Mouse (Mus musculus) monocyte, adult 5-6 weeks (primary cell): ENCODE results near the gene Mapk13. TPM values are rescaled to one million over a fixed set of nuclear protein-coding genes. Genes with fewer than 3 reads are reported as not detected.
"Not testable (repeated sequence)": the region's sequence is repeated elsewhere in the genome, so short reads cannot be mapped to it uniquely, and the experiment has no call there.

Experiments
- ATAC-seq: fragments of 153-309, 156-312 bp; replicated peaks from 2 replicates; pipeline ENCODE4 v1.8.0; 2017; ENCODE audit warnings: mild to moderate bottlenecking; ENCODE audit not compliant: low TSS enrichment, insufficient number of reproducible peaks, severe bottlenecking, poor library complexity, low FRiP score
- total RNA-seq: library from RNA; stranded (forward); fragments of 200-1000, 200-491, 200-594 nt; gene quantifications from 3 replicates; pipeline ENCODE4 v1.2.3, GENCODE M21; 2017

Gene Mapk13
- total RNA-seq, 1 experiment from 2014 or later: 1.8 TPM

- ATAC-seq: no peak
Observed at GRCm38 (mm10) chr17:28804973-28805372, 35.9 kb downstream of the Mapk13 start.

DNA sequence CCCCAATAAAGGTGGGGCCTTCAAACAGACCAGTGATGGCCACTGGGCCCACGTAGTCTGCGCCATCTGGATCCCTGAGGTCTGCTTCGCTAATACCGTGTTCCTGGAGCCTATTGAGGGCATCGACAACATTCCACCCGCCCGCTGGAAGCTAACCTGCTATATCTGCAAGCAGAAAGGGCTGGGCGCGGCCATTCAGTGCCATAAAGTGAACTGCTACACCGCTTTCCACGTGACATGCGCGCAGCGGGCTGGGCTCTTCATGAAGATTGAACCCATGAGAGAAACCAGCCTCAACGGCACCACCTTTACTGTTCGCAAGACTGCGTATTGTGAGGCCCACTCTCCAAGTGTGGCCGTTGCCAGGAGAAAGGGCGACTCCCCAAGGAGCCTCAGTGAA is 37.7 kb downstream of the Mapk13 start:
- no peak for ATAC-seq

DNA sequence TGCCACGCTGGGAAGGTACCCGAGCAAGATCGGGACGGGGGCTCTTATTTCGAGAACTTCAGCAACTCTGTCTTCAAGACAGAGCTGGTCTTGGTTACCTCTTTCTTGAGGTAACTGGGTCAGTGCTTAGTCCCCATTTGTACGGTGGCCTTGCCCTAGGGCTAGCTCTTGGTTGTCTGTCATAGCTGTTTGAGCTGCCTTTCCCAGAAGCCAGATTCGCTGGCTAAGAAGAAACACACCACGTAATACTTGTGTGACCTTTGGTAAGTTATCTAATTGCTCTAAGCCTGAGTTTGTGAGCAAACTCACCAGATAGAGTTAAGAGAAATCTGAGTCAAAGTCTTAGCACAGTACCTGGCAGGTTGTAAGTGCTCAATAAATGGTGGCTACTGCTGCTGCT is 39.6 kb downstream of the Mapk13 start:
- no peak for ATAC-seq

- ATAC-seq: no peak
Observed at GRCm38 (mm10) chr17:28809175-28809831, 40.2 kb downstream of the Mapk13 start.

GRCm38 (mm10) chr17:28812345-28812744 is 43.2 kb downstream of the Mapk13 start:
- ATAC-seq: no peak

- no peak; the same call in 1 of the 2 replicates for ATAC-seq
Observed at GRCm38 (mm10) chr17:28814529-28815097, 45.5 kb downstream of the Mapk13 start.

- no peak for ATAC-seq
Observed at GRCm38 (mm10) chr17:28815384-28816004, 46.4 kb downstream of the Mapk13 start.

DNA sequence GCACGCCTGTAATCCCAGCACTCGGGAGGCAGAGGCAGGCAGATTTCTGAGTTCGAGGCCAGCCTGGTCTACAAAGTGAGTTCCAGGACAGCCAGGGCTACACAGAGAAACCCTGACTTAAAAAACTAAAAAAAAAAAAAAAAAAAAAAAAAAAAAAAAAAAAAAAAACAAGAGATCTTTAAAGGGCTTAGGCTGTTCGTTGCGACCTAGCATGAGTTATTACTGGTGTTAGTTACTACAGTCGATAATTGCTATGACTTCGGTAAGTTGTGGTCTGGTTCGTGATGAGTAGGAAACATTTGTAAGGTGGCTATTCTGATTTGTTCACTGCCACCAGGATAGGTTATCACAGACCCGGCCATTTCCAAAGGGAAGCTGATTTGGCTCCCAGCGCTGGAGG is 47.2 kb downstream of the Mapk13 start:
- not testable (repeated sequence) for ATAC-seq

DNA sequence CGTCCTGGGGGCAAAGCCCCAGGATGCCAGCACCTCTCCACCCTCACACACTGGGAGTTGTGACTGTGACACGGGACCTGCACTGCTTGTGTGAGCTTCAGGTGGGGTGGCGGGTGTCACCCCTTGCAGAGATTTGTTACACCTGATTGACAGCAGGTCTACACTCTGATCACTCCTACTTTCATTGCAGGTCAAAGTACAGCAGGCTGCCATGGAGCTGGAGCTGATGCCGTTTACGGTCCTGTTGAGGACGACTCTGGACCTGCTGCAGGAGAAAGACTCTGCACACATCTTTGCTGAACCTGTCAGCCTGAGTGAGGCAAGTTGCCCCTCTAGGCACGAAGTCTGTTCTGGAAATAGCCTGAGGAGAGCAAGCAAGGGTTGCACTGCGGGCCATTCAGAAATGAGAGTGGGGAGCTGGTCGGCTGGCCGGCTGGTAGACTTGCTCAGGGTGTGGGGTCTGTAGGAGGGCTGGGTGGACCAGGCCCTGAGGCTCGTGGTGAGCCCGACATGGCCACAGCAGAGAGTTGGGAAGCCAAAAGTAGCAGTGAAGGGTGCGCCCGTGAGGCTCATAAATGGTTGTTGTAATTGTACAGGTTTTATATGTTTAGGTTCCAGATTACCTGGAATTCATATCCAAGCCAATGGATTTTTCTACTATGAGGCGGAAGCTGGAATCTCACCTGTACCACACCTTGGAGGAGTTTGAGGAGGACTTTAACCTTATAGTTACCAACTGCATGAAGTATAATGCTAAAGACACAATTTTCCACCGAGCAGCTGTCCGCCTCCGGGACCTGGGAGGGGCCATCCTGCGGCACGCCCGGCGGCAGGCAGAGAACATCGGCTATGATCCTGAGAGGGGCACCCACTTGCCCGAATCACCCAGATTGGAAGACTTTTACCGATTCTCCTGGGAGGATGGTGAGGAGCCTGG is 48.0 kb downstream of the Mapk13 start:
- no peak for ATAC-seq

DNA sequence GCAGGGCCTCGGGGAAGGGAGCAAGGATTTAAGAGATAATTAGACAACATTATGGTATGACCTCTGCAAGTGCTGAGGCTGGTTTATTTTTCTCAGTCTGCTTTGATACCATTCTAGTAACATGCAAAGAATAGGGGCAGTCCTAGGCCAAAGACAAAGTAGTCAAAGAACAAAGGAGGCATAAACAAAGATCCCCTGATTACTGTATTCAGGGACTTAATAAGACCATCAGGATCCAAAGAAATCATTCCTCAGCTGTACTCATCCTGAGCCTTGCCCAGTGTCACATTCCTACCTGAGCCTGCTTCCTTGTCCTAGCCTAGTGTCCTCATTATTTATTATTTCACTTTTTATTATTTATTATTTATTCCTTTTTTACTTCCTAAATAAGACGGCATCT is 51.1 kb downstream of the Mapk13 start:
- no peak for ATAC-seq

DNA sequence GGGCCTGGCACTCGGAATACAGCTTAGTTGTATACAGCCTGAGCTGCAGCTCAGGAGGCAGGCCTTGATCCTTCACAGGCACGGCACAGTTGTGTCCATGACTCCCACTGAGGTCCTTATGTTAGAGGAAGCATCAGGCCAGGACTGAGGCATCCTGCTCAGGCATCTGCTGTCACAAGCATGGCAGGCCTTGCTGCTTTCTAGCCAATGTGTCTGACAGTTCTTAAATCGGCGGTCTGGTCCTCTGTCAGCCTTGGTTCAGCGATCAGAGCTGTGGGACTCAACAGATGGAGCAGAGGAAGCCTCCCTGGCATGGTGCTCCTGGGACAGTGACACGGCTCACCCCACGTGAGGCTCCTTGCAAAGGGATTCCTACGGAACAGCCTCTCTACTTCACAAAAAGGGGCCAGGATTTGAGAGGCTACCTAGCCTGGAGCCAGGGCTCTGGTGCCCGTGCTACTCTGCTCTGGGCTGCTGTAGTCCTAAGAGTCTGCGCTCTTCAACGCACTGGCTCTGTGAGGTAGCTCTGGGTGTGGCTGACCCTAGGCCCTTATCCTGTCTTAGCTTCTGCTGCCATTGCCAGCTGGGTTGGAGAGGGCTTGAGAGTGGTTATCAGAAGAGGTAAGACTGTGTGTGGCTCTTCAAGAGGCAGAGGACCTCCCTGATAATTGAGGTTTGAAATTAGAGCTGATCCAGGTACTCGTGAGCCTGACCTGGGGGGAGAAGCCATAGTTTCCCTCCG is 54.1 kb downstream of the Mapk13 start:
- ATAC-seq: no peak

DNA sequence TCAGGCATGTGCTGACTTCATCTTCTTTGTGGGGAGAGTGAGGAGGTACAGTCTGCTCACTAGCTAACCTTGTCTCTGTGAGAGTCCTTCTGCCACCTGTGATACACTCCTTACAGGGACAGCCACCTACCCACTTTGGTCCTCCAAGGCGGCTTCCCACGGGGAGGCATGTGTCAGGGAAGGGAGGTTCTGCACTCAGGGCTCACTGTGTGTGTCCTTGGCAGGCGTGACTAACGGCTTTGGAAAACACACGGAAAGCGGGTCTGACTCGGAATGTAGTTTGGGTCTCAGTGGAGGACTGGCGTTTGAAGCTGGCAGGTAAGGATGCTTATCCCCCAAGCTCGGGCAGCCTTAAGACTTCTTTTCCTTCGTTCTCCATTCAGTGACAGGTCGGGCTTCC is 54.7 kb downstream of the Mapk13 start:
- no peak for ATAC-seq

- ATAC-seq: no peak
Observed at GRCm38 (mm10) chr17:28824896-28825295, 55.8 kb downstream of the Mapk13 start.

DNA sequence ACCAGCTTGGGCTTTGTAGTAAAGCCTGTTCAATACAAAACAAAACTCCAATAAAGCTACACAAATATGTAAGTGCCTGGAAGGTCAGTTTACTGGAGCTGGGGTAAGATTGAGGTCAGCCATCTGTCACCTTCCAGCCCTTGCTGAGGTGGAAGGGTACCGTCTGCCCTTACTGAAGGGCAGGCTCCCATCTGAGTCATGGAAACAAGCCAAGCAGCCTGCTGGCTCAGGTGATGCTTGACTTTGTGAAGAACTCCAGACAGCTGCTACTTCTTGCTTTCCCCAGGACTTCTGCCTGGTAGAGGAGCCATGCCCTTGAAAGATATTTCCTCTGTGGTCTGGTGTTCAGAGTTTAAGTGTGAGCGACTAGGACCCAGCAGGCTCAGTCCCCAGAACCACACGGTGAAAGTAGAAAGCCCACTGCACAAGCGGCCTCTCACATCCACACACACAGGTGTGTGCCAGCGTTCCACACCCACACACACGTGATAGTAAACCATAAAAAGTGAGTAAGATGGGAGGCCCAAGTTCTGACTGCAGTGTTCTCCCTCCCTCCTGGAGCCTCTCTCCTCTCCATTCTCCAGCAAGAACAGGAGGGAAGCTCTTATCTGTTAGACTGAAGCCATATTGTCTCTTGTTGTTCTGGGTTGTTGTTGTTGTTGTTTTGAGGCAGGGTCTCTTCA is 56.4 kb downstream of the Mapk13 start:
- no peak for ATAC-seq

DNA sequence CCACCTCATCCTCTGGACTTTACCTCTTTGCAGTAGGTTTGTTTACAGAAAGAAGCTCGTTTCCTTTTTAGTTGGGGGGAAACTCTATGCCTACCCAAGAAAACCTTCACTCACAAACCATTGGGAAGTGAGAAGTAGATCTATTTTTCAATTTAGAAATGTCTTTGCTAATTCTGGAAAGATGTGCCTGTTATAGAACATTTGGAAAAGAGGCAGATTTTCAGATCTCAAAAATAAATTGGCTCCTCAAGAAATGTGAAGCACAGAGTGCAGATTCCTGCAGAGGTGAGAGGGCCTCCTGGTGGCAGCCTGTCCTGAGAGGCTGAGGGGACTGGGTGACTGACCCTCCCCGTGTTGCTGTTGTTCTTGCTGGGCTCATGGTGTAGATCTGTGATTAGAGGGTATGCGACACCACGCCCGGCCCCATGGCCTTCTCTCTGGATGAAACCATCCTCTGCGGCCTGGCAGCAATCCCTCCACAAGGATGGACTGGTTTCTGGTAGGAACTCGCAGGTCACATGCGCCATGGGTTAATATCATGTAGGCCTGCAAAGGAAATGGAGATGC is 58.7 kb downstream of the Mapk13 start:
- ATAC-seq: no peak

- no peak for ATAC-seq
Observed at GRCm38 (mm10) chr17:28829120-28829519, 60.0 kb downstream of the Mapk13 start.
